Mouse (Mus musculus): ENCODE data around the gene Cep170b.

- TF ChIP-seq CTCF (IDR thresholded peaks at IDR 0.05; ENCODE audit: control insufficient read depth, insufficient read depth, insufficient replicate concordance, low read depth, low read length) (no peak), POLR2A (IDR thresholded peaks at IDR 0.05; ENCODE audit: control insufficient read depth, low read depth, low read length) (no peak)
Observed at GRCm38 (mm10) chr12:112707573-112707869, 12.7 kb upstream of the Cep170b start.

Measured in testis, adult 2 months (tissue).